Mouse (Mus musculus) ES-Bruce4 (cell line): ENCODE measurements around the gene Pttg1ip. TPM values are rescaled to one million over a fixed set of nuclear protein-coding genes. Genes with fewer than 3 reads are reported as not detected.

Experiments used
- H3K27ac ChIP-seq: 2 replicates; pipeline ENCODE4 v1.5.1; 2012; ENCODE audit warnings: low read length, inconsistent platforms; ENCODE audit not compliant: insufficient read depth
- H3K27me3 ChIP-seq: 2 replicates; pipeline ENCODE4 v1.6.1; 2012; ENCODE audit warnings: mild to moderate bottlenecking, low read length, inconsistent platforms; ENCODE audit not compliant: control insufficient read depth, poor library complexity, insufficient read depth, severe bottlenecking
- H3K36me3 ChIP-seq: 2 replicates; pipeline ENCODE4 v1.6.1; 2012; ENCODE audit warnings: inconsistent platforms, mild to moderate bottlenecking, low read length, moderate library complexity; ENCODE audit not compliant: control insufficient read depth, poor library complexity, insufficient read depth, severe bottlenecking
- H3K4me1 ChIP-seq: one replicate; pipeline ENCODE4 v1.8.1; 2011; ENCODE audit warnings: low read length; ENCODE audit not compliant: control insufficient read depth, insufficient read depth
- H3K4me3 ChIP-seq: 2 replicates; pipeline ENCODE4 v1.5.1; 2011; ENCODE audit warnings: low read depth, mild to moderate bottlenecking, low read length
- H3K9ac ChIP-seq: 2 replicates; pipeline ENCODE4 v1.6.1; 2012; ENCODE audit warnings: low read depth, mild to moderate bottlenecking, inconsistent platforms; ENCODE audit not compliant: poor library complexity, severe bottlenecking
- H3K9me3 ChIP-seq: replicated peaks from 2 replicates; pipeline ENCODE4 v1.6.1; 2012; ENCODE audit warnings: mild to moderate bottlenecking, low read length, inconsistent platforms; ENCODE audit not compliant: control insufficient read depth, poor library complexity, insufficient read depth, severe bottlenecking
- CTCF ChIP-seq: IDR thresholded peaks from one replicate; pipeline ENCODE4 v1.8.1; 2011; ENCODE audit warnings: low read depth, low read length
- EP300 ChIP-seq: IDR thresholded peaks from 2 replicates; pipeline ENCODE4 v1.6.1; 2011; ENCODE audit warnings: low read depth, low read length; ENCODE audit not compliant: insufficient read depth
- POLR2A ChIP-seq: IDR thresholded peaks from one replicate; pipeline ENCODE4 v1.8.1; 2011; ENCODE audit warnings: low read length; ENCODE audit not compliant: insufficient read depth
- polyA plus RNA-seq: library from polyadenylated mRNA; stranded (reverse); fragments of >200 nt; gene quantifications from 2 replicates; pipeline ENCODE4 v1.2.4, GENCODE M21; 2011; ENCODE audit warnings: low read depth; ENCODE audit not compliant: missing spikeins, insufficient read depth, insufficient read length

Gene Pttg1ip
- polyA plus RNA-seq, 1 experiment: 89.6 TPM

DNA sequence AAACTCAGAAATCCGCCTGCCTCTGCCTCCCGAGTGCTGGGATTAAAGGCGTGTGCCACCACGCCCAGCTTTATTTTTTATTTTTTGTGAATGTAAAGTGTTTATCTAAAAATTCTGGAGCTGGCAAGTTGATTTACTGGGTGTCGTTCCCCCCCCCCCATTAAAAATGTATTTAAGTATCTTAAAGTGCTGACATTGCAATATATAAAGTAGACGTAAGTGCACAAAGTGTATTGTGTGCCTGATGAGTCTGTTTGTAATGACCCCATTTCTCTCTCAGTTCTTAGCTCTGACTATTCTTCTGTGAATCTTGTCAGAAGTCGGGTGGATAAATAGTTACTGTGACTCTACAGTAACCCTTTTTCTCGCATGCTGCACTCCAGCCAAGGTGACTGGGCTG is 34.1 kb downstream of the Pttg1ip start:
- no peaks in the 10 kb centered on the region for H3K9me3 ChIP-seq
- no peak for TF ChIP-seq POLR2A
- TF ChIP-seq CTCF: no peak
- TF ChIP-seq EP300: no peak
- peaks cover 41% of the 10 kb centered on the region for H3K36me3 ChIP-seq
- no peaks in the 10 kb centered on the region for H3K27me3 ChIP-seq
- H3K4me1 ChIP-seq: peaks cover 2% of the 10 kb centered on the region
- H3K27ac ChIP-seq: no peak overlapping the region
- H3K4me3 ChIP-seq: no peak overlapping the region
- no peak overlapping the region for H3K9ac ChIP-seq

DNA sequence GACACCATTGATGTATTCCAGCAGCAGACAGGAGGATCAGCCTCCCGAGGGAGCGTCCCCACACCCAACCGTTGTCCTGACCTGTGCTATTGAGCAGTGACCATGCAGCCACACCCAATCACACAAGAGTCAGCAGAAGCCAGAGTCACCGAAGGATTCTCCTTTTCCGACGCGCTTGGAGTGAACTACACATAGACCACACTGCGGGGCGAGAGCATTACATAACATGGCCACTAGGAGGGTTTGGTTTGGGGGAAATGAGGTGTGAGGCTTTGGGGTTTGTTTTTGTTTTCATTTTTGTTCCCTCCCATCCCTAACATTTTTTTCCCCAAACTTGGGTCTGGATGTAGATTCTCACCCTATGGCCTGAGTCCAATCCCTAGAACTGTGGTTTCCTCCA is 34.6 kb downstream of the Pttg1ip start:
- H3K27me3 ChIP-seq: no peaks in the 10 kb centered on the region
- no peak overlapping the region for H3K4me3 ChIP-seq
- peaks cover 41% of the 10 kb centered on the region for H3K36me3 ChIP-seq
- H3K4me1 ChIP-seq: no peaks in the 10 kb centered on the region
- TF ChIP-seq EP300: no peak
- no peak for TF ChIP-seq POLR2A
- TF ChIP-seq CTCF: no peak
- H3K9ac ChIP-seq: no peak overlapping the region
- H3K27ac ChIP-seq: no peak overlapping the region
- H3K9me3 ChIP-seq: no peaks in the 10 kb centered on the region

GRCm38 (mm10) chr10:77616926-77617325 is 35.4 kb downstream of the Pttg1ip start:
- Histone ChIP-seq H3K4me1 (no peaks in the 10 kb centered on the region), H3K36me3 (peaks cover 36% of the 10 kb centered on the region), H3K27me3 (no peaks in the 10 kb centered on the region), H3K9ac (no peak overlapping the region), H3K27ac (no peak overlapping the region), H3K9me3 (no peaks in the 10 kb centered on the region), H3K4me3 (no peak overlapping the region)
- TF ChIP-seq EP300: no peak
- no peak for TF ChIP-seq POLR2A
- TF ChIP-seq CTCF: no peak

- H3K4me1 ChIP-seq: peaks cover 2% of the 10 kb centered on the region
- H3K27ac ChIP-seq: 0 out of 2 replicates have a peak overlapping the region, but pooled peaks have one; percentile 10
- no peaks in the 10 kb centered on the region for H3K9me3 ChIP-seq
- H3K9ac ChIP-seq: peak overlapping the region; percentile 98
- peak overlapping the region; percentile 79 for H3K4me3 ChIP-seq
- H3K36me3 ChIP-seq: peaks cover 10% of the 10 kb centered on the region; the same call in 1 of the 2 replicates
- TF ChIP-seq POLR2A (no peak), EP300 (no peak), CTCF (no peak)
- no peaks in the 10 kb centered on the region for H3K27me3 ChIP-seq
These were observed 40.0 kb downstream of the Pttg1ip start for GRCm38 (mm10) chr10:77621546-77621945.

DNA sequence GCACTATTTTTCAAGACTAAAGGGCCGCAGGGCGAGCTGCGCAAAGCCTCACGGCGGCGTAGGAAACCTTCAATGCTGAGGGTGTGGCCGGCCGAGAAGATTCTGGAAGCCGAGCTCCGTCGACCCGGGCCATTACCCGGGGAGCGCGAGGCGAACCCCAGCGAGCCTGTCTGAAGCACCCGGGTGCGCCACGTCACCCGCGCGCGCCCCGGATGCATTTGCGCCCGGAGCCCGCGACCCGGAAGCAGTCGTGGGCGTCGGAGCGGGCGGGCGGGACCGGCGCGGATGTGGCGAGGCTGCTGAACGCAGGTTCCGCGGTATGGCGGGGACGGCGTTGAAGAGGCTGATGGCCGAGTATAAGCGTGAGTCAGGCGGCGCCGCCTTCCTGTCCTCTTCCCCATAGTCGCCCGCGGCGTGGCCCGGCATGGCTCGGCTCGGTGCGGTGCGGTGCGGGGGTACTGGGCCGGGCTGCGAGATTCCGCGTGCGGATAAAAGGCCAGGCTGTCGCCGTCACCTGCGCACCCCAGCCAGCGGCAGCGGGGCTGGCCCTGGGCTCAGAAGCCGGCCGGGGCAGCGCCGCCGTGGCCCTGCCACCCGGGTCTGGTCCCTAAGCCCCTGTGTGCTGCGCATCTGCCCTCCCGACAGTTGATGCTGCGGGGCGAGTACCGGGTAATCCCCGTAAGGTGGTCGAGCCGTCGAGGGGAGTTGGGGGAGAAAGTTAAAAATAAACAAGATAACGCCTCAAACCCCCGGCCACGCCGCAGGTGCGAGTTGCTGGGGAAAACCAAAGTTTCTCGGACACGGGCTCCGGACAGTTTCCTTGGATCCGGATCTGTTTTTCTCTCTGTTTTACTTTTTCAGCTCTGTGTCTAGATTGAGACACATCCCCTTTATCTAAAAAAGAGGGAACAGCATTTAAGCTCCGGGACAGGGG is 40.8 kb downstream of the Pttg1ip start, which contains the start of gene Ube2g2:
Gene Ube2g2 (plus strand): TSS at position 221 of the 934 bp plus-strand sequence.
- TF ChIP-seq EP300 (0 out of 2 replicates have a peak, but pooled peaks have one; percentile 14), CTCF (no peak), POLR2A (no peak)
- Histone ChIP-seq H3K4me1 (peaks cover 2% of the 10 kb centered on the region), H3K4me3 (peak within 1 kb of the TSS; percentile 79), H3K27ac (0 out of 2 replicates have a peak within 1 kb of the TSS, but pooled peaks have one; percentile 10), H3K36me3 (peaks cover 6% of the 10 kb centered on the region; the same call in 1 of the 2 replicates), H3K27me3 (no peaks in the 10 kb centered on the region), H3K9me3 (no peaks in the 10 kb centered on the region), H3K9ac (peak within 1 kb of the TSS; percentile 98)

- Histone ChIP-seq H3K4me3 (peak overlapping the region; percentile 28), H3K9me3 (no peaks in the 10 kb centered on the region), H3K27ac (no peak overlapping the region), H3K9ac (peak overlapping the region; percentile 98), H3K4me1 (peaks cover 2% of the 10 kb centered on the region), H3K27me3 (no peaks in the 10 kb centered on the region), H3K36me3 (peaks cover 4% of the 10 kb centered on the region; the same call in 1 of the 2 replicates)
- TF ChIP-seq POLR2A (no peak), EP300 (no peak)
These were observed 41.6 kb downstream of the Pttg1ip start for GRCm38 (mm10) chr10:77623069-77623492.
